Mouse (Mus musculus): ENCODE results near the gene Svopl. TPM values are rescaled to one million over a fixed set of nuclear protein-coding genes. Genes with fewer than 3 reads are reported as not detected.

The Svopl gene
- total and polyA plus RNA-seq, 3 experiments, result 0.77 to 1.0 (median 0.90) TPM

- peak; percentile 6 for DNase-seq
These were observed 14.8 kb downstream of the Svopl start for GRCm38 (mm10) chr6:38031924-38032540.

GRCm38 (mm10) chr6:38028205-38028604 lies 18.6 kb downstream of the Svopl start:
- DNase-seq, result no peak

- DNase-seq, result no peak
These were observed 19.0 kb downstream of the Svopl start for GRCm38 (mm10) chr6:38027771-38028170.

- no peak for DNase-seq
These were observed 23.5 kb downstream of the Svopl start for GRCm38 (mm10) chr6:38023284-38023683.

GRCm38 (mm10) chr6:38021406-38021805 lies 25.4 kb downstream of the Svopl start:
- DNase-seq, result no peak

- no peak for DNase-seq
These were observed 34.0 kb downstream of the Svopl start for GRCm38 (mm10) chr6:38012829-38013228.

- DNase-seq, result peak; percentile 39
These were observed 39.3 kb downstream of the Svopl start for GRCm38 (mm10) chr6:38007459-38007858.

- no peak for DNase-seq
These were observed 79.4 kb downstream of the Svopl start for GRCm38 (mm10) chr6:37967386-37967785.

- no peak for DNase-seq
These were observed 95.5 kb downstream of the Svopl start for GRCm38 (mm10) chr6:37951306-37951705.

GRCm38 (mm10) chr6:37936498-37936897 lies 110.3 kb downstream of the Svopl start:
- no peak for DNase-seq

Other genes with a start within 250 kb of the Svopl start
- 10 to 100 TPM; 31.5 to 33.7 TPM for gene Trim24, start 176.2 kb downstream of the Svopl start, total RNA-seq (2021)
- 12.7 and 14.7 TPM in 2 replicates for gene Trim24, start 176.2 kb downstream of the Svopl start, polyA plus RNA-seq (2012; rRNA removed)
- gene Tmem213, start 62.3 kb upstream of the Svopl start, total RNA-seq (2021), result not detected
- not detected in 2 replicates for gene Tmem213, start 62.3 kb upstream of the Svopl start, polyA plus RNA-seq (2012; rRNA removed)
- gene Atp6v0a4, start 77.6 kb upstream of the Svopl start, total RNA-seq (2021), result 1 to 10 TPM; 2.0 to 2.4 TPM
- gene Atp6v0a4, start 77.6 kb upstream of the Svopl start, polyA plus RNA-seq (2012; rRNA removed), result 0.12 and 0.32 TPM in 2 replicates
- gene D630045J12Rik, start 207.0 kb upstream of the Svopl start, total RNA-seq (2021), result 1 to 10 TPM; 2.9 to 4.5 TPM
- 3.2 and 4.1 TPM in 2 replicates for gene D630045J12Rik, start 207.0 kb upstream of the Svopl start, polyA plus RNA-seq (2012; rRNA removed)

Data from adrenal gland, adult 2 months (tissue).